Mouse (Mus musculus) hindbrain, embryonic 15.5 days (tissue): ENCODE measurements around the gene Atp6v1g3. TPM values are rescaled to one million over a fixed set of nuclear protein-coding genes. Genes with fewer than 3 reads are reported as not detected.

Experiments used
- ATAC-seq: fragments of 200-750 bp; cut with Nextera tagmentation; 2 replicates; pipeline ENCODE4 v1.8.0; 2017; ENCODE audit warnings: low read depth, moderate number of reproducible peaks, moderate TSS enrichment; ENCODE audit not compliant: low FRiP score
- H3K27ac ChIP-seq: fragments of 300-500 bp; sonication (generic); replicated peaks from 2 replicates; pipeline ENCODE4 v1.5.1; 2015; ENCODE audit warnings: mild to moderate bottlenecking, inconsistent platforms
- H3K27me3 ChIP-seq: fragments of 300-500 bp; sonication (generic); 2 replicates; pipeline ENCODE4 v1.6.1; 2015; ENCODE audit warnings: control low read depth, inconsistent platforms
- H3K36me3 ChIP-seq: fragments of 300-500 bp; sonication (generic); 2 replicates; pipeline ENCODE4 v1.6.1; 2015; ENCODE audit warnings: control low read depth, inconsistent platforms
- H3K4me1 ChIP-seq: fragments of 300-500 bp; sonication (generic); replicated peaks from 2 replicates; pipeline ENCODE4 v1.6.1; 2015; ENCODE audit warnings: control low read depth, inconsistent platforms
- H3K4me2 ChIP-seq: fragments of 300-500 bp; sonication (generic); 2 replicates; pipeline ENCODE4 v1.6.1; 2015; ENCODE audit warnings: moderate library complexity, mild to moderate bottlenecking, inconsistent platforms
- H3K4me3 ChIP-seq: fragments of 300-500 bp; sonication (generic); 2 replicates; pipeline ENCODE4 v1.5.1; 2015; ENCODE audit warnings: mild to moderate bottlenecking, inconsistent platforms
- H3K9ac ChIP-seq: fragments of 300-500 bp; sonication (generic); 2 replicates; pipeline ENCODE4 v1.6.1; 2015; ENCODE audit warnings: inconsistent platforms
- H3K9me3 ChIP-seq: fragments of 300-500 bp; sonication (generic); 2 replicates; pipeline ENCODE4 v1.6.1; 2016; ENCODE audit warnings: control low read depth, inconsistent platforms
- WGBS: fragments of 180-500 bp; shearing (Covaris S2); methylation state at CpG from one replicate; pipeline ENCODE4 v1.1.7; 2015; 5-methylcytosine and 5-hydroxymethylcytosine counted together
- polyA plus RNA-seq: library from polyadenylated mRNA; unstranded; fragments of >200 nt; fragmentation: Nextera tagmentation; extraction: Ambion mirVana; gene quantifications from 2 replicates; pipeline ENCODE4 v1.2.1, GENCODE M21; 2015

Atp6v1g3 gene
- polyA plus RNA-seq, 1 experiment from 2014 or later, result not detected

DNA sequence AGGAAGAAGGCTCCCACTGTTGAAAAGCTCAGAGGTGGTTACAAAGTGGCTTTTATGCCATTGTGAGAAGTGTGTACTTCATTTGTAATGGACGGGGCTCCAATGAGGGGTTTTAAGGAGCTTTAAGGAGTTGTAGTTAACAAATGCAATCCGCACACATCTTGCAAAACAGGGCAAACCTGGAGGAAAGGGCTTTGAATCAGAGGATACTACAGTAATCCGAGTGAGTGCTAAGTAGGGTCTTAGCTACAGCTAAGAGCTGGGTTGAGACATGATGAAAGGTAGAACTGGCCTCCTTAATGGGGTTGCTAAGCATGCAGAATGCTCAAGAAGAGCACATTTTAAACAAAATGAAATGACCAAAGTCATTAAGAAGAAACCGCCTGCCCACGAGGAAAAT lies 20.9 kb downstream of the Atp6v1g3 start:
- ATAC-seq, result no peak
- 89% methylated on average over 5 of the region's 5 CpGs for WGBS
- H3K4me3 ChIP-seq, result no peak overlapping the region

DNA sequence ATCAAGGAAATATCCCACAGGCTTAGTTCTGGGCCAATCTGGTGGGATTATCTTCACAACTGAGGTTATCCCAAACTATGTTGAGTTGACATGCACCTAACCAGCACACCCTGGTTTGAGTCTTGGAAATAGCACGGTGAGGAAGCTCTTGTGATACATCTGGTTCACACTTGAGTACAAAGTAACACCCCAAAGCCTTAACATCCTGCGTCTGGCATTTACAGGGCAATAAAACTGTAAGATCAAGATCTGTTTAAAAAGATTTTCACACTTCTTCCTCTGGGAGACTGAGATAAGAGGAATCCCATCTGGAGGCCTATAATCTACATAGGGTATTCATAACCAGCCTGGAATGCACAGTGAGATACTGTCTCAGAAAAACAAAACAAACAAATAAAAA lies 24.6 kb downstream of the Atp6v1g3 start:
- no peak overlapping the region for H3K4me3 ChIP-seq
- no peaks in the 10 kb centered on the region for H3K27me3 ChIP-seq
- ATAC-seq, result no peak
- H3K4me1 ChIP-seq, result no peaks in the 10 kb centered on the region
- no peaks in the 10 kb centered on the region for H3K36me3 ChIP-seq
- WGBS, result 97% methylated on average over 2 of the region's 2 CpGs
- no peak overlapping the region for H3K4me2 ChIP-seq
- H3K9me3 ChIP-seq, result no peaks in the 10 kb centered on the region
- H3K9ac ChIP-seq, result no peak overlapping the region
- H3K27ac ChIP-seq, result no peak overlapping the region

More for the DNA sequence above, 20.9 kb downstream of the Atp6v1g3 start:
- Histone ChIP-seq H3K36me3 (no peaks in the 10 kb centered on the region), H3K9ac (no peak overlapping the region), H3K27me3 (no peaks in the 10 kb centered on the region), H3K9me3 (no peaks in the 10 kb centered on the region), H3K27ac (no peak overlapping the region), H3K4me1 (no peaks in the 10 kb centered on the region), H3K4me2 (no peak overlapping the region)

DNA sequence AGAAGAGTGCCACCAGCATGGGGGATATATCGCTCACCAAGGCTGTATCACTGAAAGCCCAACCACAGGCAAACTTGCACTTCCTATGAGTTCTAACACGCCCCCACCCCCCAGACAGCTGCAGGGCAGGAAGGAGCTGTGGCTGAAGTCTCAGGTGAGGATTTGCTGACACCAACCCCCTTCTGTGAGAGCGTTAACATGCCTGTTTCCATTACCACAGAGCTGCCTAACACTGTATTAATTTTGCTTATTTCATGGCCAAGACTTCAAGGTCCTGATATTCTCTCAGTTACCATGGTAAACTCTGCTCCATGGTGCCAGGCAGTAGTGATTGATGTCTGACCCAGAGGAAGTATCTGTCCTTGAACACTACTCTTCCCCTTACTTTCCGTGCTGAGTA lies 26.0 kb downstream of the Atp6v1g3 start:
- H3K36me3 ChIP-seq, result no peaks in the 10 kb centered on the region
- H3K9ac ChIP-seq, result no peak overlapping the region
- H3K4me2 ChIP-seq, result no peak overlapping the region
- no peak overlapping the region for H3K27ac ChIP-seq
- 75% methylated on average over 4 of the region's 4 CpGs for WGBS
- H3K27me3 ChIP-seq, result no peaks in the 10 kb centered on the region
- H3K9me3 ChIP-seq, result no peaks in the 10 kb centered on the region
- ATAC-seq, result no peak
- no peaks in the 10 kb centered on the region for H3K4me1 ChIP-seq
- no peak overlapping the region for H3K4me3 ChIP-seq

DNA sequence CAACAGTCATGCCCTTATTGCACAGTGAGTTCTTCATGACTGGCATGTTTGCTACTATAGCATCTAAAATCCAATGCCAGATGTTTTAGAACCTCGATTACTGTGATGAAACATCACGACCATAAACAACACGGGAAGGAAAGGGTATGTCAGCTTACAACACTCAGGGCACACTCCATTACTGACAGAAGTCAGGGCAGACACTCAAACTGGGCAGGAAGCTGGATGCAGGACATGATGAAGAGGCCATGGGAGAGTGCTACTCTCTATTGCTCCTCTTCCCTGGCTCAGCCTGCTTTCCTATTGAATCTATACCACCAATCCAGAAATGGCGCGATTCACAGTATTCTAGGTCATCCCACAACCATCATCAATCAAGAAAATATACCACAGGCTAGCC lies 28.4 kb downstream of the Atp6v1g3 start:
- Histone ChIP-seq H3K27ac (no peak overlapping the region), H3K4me2 (no peak overlapping the region), H3K4me3 (no peak overlapping the region), H3K4me1 (no peaks in the 10 kb centered on the region), H3K9ac (no peak overlapping the region), H3K36me3 (no peaks in the 10 kb centered on the region), H3K9me3 (no peaks in the 10 kb centered on the region), H3K27me3 (no peaks in the 10 kb centered on the region)
- ATAC-seq, result no peak
- WGBS, result 85% methylated on average over 5 of the region's 5 CpGs

DNA sequence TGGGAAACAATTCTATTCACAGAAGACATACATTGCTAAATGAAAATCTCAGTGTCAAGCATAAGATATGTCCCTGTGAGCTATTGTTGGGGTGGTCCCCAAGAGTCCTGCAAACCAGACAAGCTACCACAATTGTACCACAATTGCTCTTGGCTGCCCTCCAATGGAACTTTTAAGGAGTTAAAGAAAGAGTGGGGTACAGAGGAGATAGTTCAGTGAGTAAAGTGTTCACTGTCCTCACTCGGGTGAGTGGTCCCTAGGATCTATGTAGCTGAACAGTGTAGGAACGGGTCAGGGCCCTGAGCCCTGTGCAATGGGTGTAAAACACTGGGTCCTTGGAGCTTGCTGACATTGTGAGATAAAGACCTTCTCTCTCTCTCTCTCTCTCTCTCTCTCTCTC lies 29.2 kb downstream of the Atp6v1g3 start:
- H3K4me1 ChIP-seq, result no peaks in the 10 kb centered on the region
- no peak for ATAC-seq
- no peak overlapping the region for H3K4me3 ChIP-seq
- H3K27me3 ChIP-seq, result no peaks in the 10 kb centered on the region
- H3K9ac ChIP-seq, result no peak overlapping the region
- H3K9me3 ChIP-seq, result no peaks in the 10 kb centered on the region
- no peak overlapping the region for H3K27ac ChIP-seq
- no peaks in the 10 kb centered on the region for H3K36me3 ChIP-seq
- WGBS, result 91% methylated on average over 2 of the region's 2 CpGs
- H3K4me2 ChIP-seq, result no peak overlapping the region

DNA sequence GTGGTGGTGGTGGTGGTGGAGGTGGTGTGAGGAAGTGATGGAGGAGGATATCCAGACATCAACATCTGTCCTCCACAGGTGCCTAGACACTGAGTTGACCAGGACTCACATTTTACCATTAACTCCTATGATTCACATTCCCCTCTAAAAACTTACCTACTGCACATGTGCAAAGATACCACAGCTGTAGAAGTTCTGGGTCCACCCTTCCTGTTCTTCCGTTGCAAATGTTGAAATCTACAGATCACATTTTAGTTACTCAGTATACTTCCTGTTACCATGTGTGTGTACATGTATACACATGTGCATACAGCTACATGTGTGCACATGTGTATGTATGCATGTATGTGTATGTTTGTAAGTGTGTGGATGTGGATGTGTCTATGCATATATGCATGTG lies 29.8 kb downstream of the Atp6v1g3 start:
- Histone ChIP-seq H3K9ac (no peak overlapping the region), H3K27ac (no peak overlapping the region), H3K4me2 (no peak overlapping the region), H3K27me3 (no peaks in the 10 kb centered on the region), H3K4me1 (no peaks in the 10 kb centered on the region), H3K9me3 (no peaks in the 10 kb centered on the region), H3K4me3 (no peak overlapping the region), H3K36me3 (no peaks in the 10 kb centered on the region)
- WGBS, result 91% methylated on average over 1 of the region's 1 CpGs
- no peak for ATAC-seq

DNA sequence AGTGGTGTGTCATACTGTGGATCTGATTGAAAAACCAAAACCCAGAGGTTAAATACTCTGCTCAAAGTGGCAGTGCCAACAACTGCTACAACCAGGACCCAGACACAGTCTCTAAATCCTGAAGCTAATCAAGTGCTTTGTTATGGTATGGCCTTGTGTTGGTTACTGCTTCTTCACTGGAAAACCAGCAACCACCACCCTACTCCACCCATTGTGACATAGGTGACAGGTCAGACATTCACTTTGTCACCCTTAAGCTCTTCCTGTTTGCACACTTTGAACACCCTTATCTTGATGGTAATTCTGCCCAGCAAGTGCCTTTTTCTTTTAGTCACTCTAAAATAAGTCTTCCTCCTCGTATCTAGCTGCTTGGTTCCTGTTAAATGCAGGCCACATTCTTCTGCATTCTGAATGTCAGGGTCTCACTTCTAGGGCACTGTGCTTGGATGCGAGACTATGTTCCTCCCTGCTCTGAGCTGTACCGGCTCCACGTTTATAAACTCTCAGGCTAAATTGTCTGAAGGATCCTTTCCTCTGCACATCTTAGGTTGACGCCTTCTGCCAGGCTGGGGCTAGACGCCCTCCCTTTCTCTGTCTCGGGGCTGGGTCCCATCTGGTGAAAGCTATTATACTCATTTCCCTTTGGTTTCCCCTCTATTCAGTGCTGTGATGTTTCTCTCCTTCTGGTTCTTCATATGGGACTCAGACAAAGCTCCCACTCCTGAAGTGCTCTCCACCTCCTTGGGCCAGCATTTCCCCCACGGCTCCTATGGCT lies 30.8 kb downstream of the Atp6v1g3 start:
- no peak overlapping the region for H3K4me2 ChIP-seq
- no peak overlapping the region for H3K27ac ChIP-seq
- no peak for ATAC-seq
- H3K27me3 ChIP-seq, result no peaks in the 10 kb centered on the region
- no peak overlapping the region for H3K4me3 ChIP-seq
- 53% methylated on average over 8 of the region's 8 CpGs for WGBS
- no peak overlapping the region for H3K9ac ChIP-seq
- H3K36me3 ChIP-seq, result no peaks in the 10 kb centered on the region
- H3K4me1 ChIP-seq, result no peaks in the 10 kb centered on the region
- H3K9me3 ChIP-seq, result no peaks in the 10 kb centered on the region

DNA sequence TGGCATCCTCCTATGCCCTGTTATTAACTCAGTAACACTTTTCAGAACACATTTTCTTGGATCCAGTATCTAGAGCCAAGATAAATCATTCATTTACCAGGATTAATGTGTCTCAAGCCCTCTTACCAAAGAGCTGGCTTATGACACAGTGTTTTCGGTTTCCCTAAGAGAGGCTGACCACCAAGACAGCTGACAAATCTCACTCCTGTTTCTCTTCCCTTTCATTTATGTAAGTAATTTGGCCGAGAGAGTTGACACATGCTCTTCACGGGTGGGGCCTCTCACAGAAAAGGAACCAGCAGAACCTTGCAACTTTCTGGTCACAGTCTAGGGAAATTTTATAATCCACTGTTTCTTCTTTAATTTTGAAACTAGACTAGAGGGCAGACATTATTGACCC lies 49.1 kb downstream of the Atp6v1g3 start:
- H3K9me3 ChIP-seq, result no peaks in the 10 kb centered on the region
- peaks cover 13% of the 10 kb centered on the region for H3K4me1 ChIP-seq
- no peak for ATAC-seq
- H3K27me3 ChIP-seq, result no peaks in the 10 kb centered on the region
- no peak overlapping the region for H3K4me3 ChIP-seq
- no peak overlapping the region for H3K4me2 ChIP-seq
- no peak overlapping the region for H3K27ac ChIP-seq
- H3K36me3 ChIP-seq, result no peaks in the 10 kb centered on the region
- 84% methylated on average over 3 of the region's 3 CpGs for WGBS
- no peak overlapping the region for H3K9ac ChIP-seq

DNA sequence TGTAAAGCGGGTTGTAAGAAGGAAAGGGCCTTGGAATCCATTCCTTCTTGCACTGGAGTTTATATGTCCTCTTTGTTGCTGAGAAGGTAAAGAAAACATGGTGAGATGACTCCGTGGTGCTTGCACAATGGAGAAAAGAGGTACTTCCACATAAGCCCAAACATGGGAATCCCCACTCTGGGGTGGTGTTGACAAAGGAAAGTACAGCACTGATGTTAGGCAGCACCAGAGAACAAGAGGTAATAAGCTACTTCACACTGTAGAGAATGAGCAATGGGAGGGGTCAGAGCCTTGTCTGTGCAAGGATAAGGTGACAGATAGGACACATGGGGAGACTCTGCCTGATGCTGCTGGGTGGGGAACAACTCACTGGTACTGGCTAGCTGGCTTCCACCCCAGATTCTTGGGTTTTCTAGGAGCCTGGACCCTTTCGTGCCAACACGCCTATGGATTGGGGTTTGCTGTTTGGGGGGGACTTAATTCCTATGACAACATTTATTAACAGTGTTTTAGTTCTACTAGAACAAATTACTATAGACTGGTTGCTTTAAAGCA lies 49.6 kb downstream of the Atp6v1g3 start:
- ATAC-seq, result no peak
- H3K27ac ChIP-seq, result no peak overlapping the region
- WGBS, result 89% methylated on average over 4 of the region's 4 CpGs
- no peaks in the 10 kb centered on the region for H3K9me3 ChIP-seq
- H3K4me1 ChIP-seq, result peaks cover 13% of the 10 kb centered on the region
- H3K36me3 ChIP-seq, result no peaks in the 10 kb centered on the region
- no peak overlapping the region for H3K4me3 ChIP-seq
- H3K4me2 ChIP-seq, result no peak overlapping the region
- no peaks in the 10 kb centered on the region for H3K27me3 ChIP-seq
- no peak overlapping the region for H3K9ac ChIP-seq

DNA sequence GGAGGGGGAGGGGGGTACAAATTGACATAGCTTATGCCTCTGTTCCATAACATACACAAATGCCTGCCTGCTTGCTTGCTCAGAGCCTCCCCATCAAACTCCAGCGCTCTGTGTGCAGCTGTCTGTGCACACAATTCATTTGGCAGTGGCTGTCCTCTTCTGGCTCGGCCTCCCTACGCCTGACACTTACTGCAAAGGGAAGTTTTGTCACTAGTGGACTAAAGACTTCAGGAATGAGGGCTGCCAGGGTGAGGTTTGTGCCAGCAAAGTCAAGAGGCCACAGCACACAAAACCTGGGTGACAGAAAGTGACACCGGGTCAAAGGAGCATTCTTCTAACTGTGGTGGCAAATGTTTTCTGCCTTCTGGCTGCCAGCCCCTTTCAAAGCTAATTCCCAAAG lies 52.6 kb downstream of the Atp6v1g3 start:
- WGBS, result 24% methylated on average over 4 of the region's 4 CpGs
- no peak overlapping the region for H3K4me3 ChIP-seq
- H3K4me2 ChIP-seq, result no peak overlapping the region
- H3K9me3 ChIP-seq, result no peaks in the 10 kb centered on the region
- H3K27me3 ChIP-seq, result peaks cover 6% of the 10 kb centered on the region; the same call in 1 of the 2 replicates
- no peak overlapping the region for H3K27ac ChIP-seq
- peaks cover 13% of the 10 kb centered on the region for H3K4me1 ChIP-seq
- ATAC-seq, result peak; percentile 89
- no peak overlapping the region for H3K9ac ChIP-seq
- no peaks in the 10 kb centered on the region for H3K36me3 ChIP-seq

DNA sequence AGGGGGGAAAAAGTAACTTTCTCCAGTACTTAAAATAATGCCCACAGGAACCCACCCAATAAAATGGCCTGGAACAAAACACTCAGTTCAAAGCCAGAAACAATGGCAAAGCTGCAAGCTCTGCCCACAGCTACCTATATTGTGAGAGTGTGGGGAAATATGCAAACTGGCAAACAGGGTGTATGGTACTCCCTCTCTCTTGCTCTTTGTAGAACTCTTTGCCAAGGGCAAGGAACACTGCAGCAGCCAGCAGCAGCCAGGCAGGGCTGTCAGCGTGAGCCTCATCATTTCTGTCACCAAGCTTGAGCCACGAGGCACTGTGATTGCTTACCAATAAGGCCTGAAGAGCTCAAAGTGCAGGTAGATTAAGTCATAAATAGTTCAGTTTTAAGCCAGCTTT lies 53.0 kb downstream of the Atp6v1g3 start:
- Histone ChIP-seq H3K9ac (no peak overlapping the region), H3K27ac (no peak overlapping the region), H3K4me1 (peaks cover 13% of the 10 kb centered on the region), H3K4me2 (no peak overlapping the region), H3K4me3 (no peak overlapping the region), H3K36me3 (no peaks in the 10 kb centered on the region), H3K9me3 (no peaks in the 10 kb centered on the region), H3K27me3 (peaks cover 6% of the 10 kb centered on the region; the same call in 1 of the 2 replicates)
- 25% methylated on average over 2 of the region's 2 CpGs for WGBS
- ATAC-seq, result no peak

DNA sequence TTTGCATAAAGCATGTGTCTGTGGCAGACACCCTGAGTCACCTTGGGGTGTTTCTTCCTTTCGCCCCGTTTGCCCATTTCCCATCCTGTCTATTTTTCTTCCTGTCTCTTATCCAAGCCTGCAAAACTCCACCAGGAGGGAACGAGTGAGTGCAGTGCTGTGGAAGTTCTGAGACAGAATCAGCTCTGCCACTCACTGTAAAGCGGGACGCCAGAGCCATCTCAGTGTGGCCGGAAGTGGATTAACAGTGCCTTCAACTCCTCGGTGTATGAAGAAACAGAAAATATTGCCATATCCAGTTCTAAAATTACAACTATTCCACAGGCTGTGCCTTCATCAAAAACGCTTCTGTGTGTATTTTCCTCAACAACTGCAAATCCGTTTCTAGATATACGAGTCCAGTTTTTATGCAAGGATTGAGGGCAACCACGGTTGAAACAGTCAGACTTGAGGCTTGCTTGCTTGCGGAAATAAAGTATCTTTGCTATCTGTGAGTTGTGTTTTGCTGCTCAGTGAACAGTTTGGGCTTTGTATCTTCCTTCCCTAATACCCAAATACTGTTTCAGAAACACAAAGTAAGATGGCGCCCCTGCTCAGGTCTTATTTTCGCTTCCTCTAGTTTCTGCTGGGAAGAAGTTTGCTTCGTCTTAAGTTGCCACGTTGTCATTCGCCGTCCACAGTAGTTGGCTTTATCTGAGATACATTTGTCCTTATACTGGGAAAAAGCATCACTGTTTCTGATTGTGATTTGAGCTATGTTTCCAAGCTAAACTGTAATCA lies 54.1 kb downstream of the Atp6v1g3 start:
- Histone ChIP-seq H3K27ac (no peak overlapping the region), H3K27me3 (peaks cover 6% of the 10 kb centered on the region; the same call in 1 of the 2 replicates), H3K4me3 (no peak overlapping the region), H3K9me3 (no peaks in the 10 kb centered on the region), H3K4me1 (peaks cover 13% of the 10 kb centered on the region), H3K4me2 (peak overlapping the region; percentile 50; the same call in 1 of the 2 replicates), H3K36me3 (no peaks in the 10 kb centered on the region), H3K9ac (no peak overlapping the region)
- WGBS, result 75% methylated on average over 18 of the region's 18 CpGs
- ATAC-seq, result no peak
